Mouse (Mus musculus) ES-Bruce4 (cell line): Measurements from ENCODE around the gene Srpk1.

Source experiments
- CTCF ChIP-seq: IDR thresholded peaks from one replicate; pipeline ENCODE4 v1.8.1; 2011; ENCODE audit warnings: low read depth, low read length
- EP300 ChIP-seq: IDR thresholded peaks from 2 replicates; pipeline ENCODE4 v1.6.1; 2011; ENCODE audit warnings: low read depth, low read length; ENCODE audit not compliant: insufficient read depth
- POLR2A ChIP-seq: IDR thresholded peaks from one replicate; pipeline ENCODE4 v1.8.1; 2011; ENCODE audit warnings: low read length; ENCODE audit not compliant: insufficient read depth

DNA sequence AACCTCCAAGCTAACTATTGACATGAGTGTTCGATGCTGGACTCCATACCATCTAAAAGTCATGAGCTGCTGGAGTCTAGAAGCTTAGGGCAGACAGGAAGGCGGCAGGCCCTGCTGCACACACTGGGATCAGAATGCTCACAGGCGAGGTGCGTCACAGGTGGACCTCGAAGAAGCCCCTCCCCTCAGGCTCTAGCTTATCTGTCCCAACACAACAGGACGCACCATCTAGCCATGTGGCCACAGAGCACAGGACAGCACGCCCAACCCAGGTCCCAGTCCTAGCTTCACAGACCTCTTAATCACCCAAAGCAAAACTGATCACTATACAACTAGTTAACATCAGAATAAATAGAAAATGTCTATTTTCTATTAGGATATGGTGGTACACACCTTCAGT, 4.4 kb downstream of the Srpk1 start:
- TF ChIP-seq CTCF: no peak
- no peak for TF ChIP-seq POLR2A
- TF ChIP-seq EP300: no peak
